Mouse (Mus musculus) E14TG2a.4 (cell line): ENCODE data around the gene Etl4.
A peak's percentile ranks its signal among the peaks of the same experiment; 100 is the strongest.
"Not testable (repeated sequence)": the region's sequence is repeated elsewhere in the genome, so short reads cannot be mapped to it uniquely, and the experiment has no call there.

Experiments
- H3K27me3 ChIP-seq: 2 replicates; pipeline ENCODE4 v1.6.1; 2014; ENCODE audit warnings: low read length, control low read depth; ENCODE audit not compliant: insufficient read depth
- H3K36me3 ChIP-seq: 2 replicates; pipeline ENCODE4 v1.6.1; 2014; ENCODE audit warnings: low read length, control low read depth; ENCODE audit not compliant: insufficient read depth
- H3K4me1 ChIP-seq: replicated peaks from 2 replicates; pipeline ENCODE4 v1.6.1; 2014; ENCODE audit warnings: low read depth, low read length, control low read depth
- H3K4me3 ChIP-seq: replicated peaks from 2 replicates; pipeline ENCODE4 v1.5.1; 2014; ENCODE audit warnings: mild to moderate bottlenecking, low read length
- H3K9me3 ChIP-seq: 2 replicates; pipeline ENCODE4 v1.6.1; 2014; ENCODE audit warnings: low read length, control low read depth
- CTCF ChIP-seq: conservative IDR thresholded peaks from 2 replicates; pipeline ENCODE4 v1.5.1; 2014; ENCODE audit warnings: low read length
- NANOG ChIP-seq: IDR thresholded peaks from 2 replicates; pipeline ENCODE4 v1.6.1; 2014; ENCODE audit warnings: borderline replicate concordance, low read length, mixed read lengths
- POU5F1 ChIP-seq: IDR thresholded peaks from 2 replicates; pipeline ENCODE4 v1.6.1; 2014; ENCODE audit warnings: low read length, borderline replicate concordance

Etl4 gene

DNA sequence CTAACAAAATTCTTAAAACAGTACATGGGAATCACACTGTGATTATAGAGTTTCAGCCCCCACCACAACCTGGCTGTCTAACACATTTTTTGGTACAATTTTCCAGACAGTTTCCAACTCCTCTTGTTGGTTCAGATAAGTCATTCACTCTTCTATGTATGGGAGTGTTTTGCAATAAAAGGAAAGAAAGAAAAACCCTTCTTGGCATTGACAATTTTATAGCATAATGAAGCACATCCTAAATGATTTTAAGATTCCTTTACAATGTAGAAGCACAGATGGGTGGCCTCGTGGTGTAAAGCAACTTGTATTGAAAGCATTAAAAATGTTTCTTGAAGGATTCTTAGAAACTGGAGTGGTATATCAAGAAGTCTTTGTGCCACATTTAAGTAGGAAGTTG is 415.4 kb downstream of the Etl4 start:
- Histone ChIP-seq H3K4me1 (no peaks in the 10 kb centered on the region), H3K27me3 (no peaks in the 10 kb centered on the region), H3K36me3 (no peaks in the 10 kb centered on the region), H3K4me3 (no peak overlapping the region), H3K9me3 (no peaks in the 10 kb centered on the region)
- TF ChIP-seq POU5F1 = no peak
- no peak for TF ChIP-seq NANOG
- TF ChIP-seq CTCF = no peak

DNA sequence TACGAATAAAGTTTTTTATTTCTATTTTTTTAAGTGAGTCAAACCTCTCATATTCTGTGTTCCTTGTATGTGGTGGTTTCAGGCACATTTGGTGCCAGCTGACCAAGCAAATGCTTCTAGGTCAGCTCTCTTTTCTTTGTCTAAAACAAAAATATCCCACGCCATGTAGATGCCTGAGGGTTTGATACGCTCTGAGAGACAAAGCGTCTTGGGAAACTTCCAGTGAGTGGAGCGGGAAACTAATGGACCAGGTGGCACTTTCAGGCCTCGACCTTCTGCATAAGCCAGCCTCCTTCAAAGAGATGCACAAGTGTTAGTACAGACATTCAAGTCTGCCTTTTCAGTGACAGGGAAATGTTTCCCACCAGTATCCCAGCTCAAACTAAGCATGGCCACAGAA is 426.6 kb downstream of the Etl4 start:
- no peak for TF ChIP-seq POU5F1
- no peak for TF ChIP-seq NANOG
- no peak for TF ChIP-seq CTCF
- no peaks in the 10 kb centered on the region for H3K9me3 ChIP-seq
- H3K27me3 ChIP-seq = no peaks in the 10 kb centered on the region
- H3K36me3 ChIP-seq = no peaks in the 10 kb centered on the region
- H3K4me1 ChIP-seq = peaks cover 11% of the 10 kb centered on the region
- H3K4me3 ChIP-seq = no peak overlapping the region

DNA sequence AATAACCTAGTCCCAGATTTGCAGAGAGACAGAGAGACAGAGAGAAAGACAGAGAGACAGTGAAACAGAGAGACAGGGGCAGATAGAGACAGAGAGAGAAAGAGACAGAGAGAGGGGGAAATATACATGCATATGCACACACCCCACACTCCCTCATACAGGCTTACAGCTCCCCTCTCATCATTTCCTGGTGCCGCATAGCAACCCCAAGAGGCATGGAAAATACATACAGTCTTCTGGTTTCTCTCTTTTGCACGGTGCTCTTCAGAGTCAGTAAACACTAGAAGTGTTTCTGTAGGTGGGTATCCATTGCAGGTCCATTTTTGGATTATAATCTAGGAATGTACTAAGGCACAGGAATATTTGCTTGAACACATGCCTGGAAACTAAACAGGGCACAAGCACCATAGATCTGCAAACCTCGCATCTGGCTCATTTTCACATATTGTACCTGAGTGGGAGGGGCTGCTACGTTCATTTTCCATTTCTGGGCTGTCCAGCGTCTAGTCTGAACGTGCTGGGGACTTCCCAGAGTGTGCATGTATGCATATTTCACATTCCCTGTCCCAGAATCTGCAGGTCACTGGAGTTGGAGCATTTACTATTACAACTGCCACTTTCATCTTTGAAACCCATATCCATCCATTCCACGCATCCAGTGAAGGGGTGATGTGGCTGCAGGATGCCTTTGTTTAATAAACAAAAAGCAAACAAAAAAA is 429.6 kb downstream of the Etl4 start:
- Histone ChIP-seq H3K27me3 (no peaks in the 10 kb centered on the region), H3K9me3 (no peaks in the 10 kb centered on the region), H3K4me3 (no peak overlapping the region), H3K36me3 (no peaks in the 10 kb centered on the region), H3K4me1 (peaks cover 11% of the 10 kb centered on the region)
- no peak for TF ChIP-seq CTCF
- no peak for TF ChIP-seq POU5F1
- TF ChIP-seq NANOG = no peak

DNA sequence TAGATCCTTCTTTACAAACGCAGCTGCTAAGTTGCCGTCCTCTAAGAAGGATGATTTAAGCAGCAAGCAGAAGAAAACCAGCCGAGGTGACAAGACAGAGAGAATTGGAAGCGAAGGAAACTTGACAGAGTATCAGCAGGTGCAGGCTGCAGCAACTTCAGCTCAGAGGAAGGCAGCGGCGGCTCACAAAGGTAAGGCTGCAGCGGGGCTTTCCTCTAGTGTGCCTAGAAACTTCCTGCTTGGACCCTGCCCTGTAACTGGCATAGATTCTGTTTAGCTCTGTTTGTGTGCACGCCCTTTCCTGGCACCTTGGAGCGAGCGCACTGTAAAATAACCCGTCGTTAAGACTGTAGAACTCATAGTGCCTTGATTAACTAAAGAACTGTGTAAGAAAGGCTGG is 430.3 kb downstream of the Etl4 start:
- Histone ChIP-seq H3K36me3 (no peaks in the 10 kb centered on the region), H3K9me3 (no peaks in the 10 kb centered on the region), H3K4me3 (peak overlapping the region; percentile 44; the same call in 1 of the 2 replicates), H3K27me3 (no peaks in the 10 kb centered on the region), H3K4me1 (peaks cover 11% of the 10 kb centered on the region)
- TF ChIP-seq CTCF (no peak), POU5F1 (no peak), NANOG (no peak)

DNA sequence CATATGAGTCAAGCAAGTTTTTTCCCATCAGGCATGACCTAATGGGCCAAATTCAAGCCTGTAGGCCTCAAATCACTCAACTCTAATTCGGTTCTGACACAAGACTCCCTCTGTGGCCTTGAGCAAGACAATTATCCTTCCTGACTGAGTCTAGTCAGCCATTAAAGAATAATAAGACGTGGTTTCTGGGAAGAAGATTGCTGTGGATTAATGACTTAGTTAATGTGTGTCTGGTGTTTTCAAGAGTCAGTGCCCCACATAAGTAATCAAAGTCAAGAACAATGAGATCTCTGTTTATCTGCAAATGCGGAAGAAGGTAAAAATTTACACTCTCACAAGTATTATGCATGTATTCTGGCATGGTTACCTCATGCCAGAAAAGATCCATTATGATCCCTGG is 437.3 kb downstream of the Etl4 start:
- Histone ChIP-seq H3K36me3 (no peaks in the 10 kb centered on the region), H3K9me3 (no peaks in the 10 kb centered on the region), H3K4me1 (no peaks in the 10 kb centered on the region), H3K27me3 (no peaks in the 10 kb centered on the region), H3K4me3 (no peak overlapping the region)
- TF ChIP-seq POU5F1 = no peak

DNA sequence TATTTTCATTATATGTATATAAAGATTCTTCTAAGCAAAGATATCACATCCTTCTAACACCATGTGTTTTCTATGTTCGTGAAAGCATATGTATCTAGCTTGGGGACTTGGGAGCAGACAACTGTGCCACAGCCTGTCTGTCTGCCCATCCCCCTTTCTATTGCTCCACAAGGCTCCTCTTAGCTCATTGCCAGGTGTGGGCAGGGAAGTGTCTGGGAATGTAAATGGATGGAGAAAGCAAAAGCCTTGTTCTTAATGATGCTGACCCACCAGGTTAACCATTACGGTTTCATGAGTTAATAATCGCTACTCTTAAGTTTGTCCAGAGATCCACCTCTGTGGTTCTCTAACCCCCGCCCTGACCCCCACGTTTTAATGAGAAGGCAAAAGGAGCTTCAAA is 439.7 kb downstream of the Etl4 start:
- Histone ChIP-seq H3K4me3 (no peak overlapping the region), H3K36me3 (no peaks in the 10 kb centered on the region), H3K9me3 (no peaks in the 10 kb centered on the region), H3K27me3 (no peaks in the 10 kb centered on the region), H3K4me1 (no peaks in the 10 kb centered on the region)
- TF ChIP-seq NANOG (no peak), POU5F1 (no peak), CTCF (no peak)

DNA sequence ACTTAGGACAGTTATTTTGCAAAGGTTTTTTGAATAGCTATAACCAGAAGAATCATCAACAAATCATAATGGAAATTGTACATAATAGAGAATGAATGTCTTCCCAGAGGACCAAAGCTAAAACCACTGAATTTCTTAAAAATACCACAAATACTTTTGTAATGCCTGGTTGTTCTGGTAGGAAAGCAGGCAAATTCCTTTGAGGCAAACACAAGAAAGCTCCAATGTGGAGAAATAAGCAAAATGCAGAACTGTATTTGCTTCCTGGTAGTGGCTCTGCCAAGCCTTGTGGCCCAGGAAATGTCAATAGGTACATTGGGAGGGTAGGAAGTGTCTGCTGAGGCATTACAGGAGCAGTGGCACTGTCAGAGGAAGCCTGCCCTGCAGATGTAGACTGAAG is 443.2 kb downstream of the Etl4 start:
- TF ChIP-seq CTCF = no peak
- TF ChIP-seq POU5F1 = no peak
- TF ChIP-seq NANOG = no peak
- H3K27me3 ChIP-seq = no peaks in the 10 kb centered on the region
- no peaks in the 10 kb centered on the region for H3K4me1 ChIP-seq
- no peaks in the 10 kb centered on the region for H3K9me3 ChIP-seq
- H3K4me3 ChIP-seq = no peak overlapping the region
- H3K36me3 ChIP-seq = no peaks in the 10 kb centered on the region

DNA sequence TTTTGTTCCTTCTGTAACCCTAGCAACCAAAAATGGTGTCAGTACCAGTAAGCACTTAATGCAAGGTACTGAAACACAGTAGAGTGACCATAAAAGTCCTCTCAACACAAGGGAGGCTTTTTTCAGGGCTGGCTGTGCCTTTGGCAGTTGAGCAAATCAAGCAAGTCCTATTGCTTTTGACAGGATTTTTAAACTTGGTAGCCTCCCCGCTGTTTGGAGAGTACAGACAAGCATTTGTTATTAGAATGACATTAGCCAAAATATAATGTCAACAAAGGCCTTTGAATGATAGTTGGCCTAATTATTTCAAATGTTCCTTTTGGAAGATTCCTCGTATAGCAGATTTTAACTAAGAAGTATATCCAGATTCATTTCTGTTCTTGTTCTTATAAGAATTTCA is 467.4 kb downstream of the Etl4 start:
- TF ChIP-seq NANOG (no peak), POU5F1 (no peak), CTCF (no peak)
- Histone ChIP-seq H3K4me1 (no peaks in the 10 kb centered on the region), H3K4me3 (no peak overlapping the region), H3K36me3 (no peaks in the 10 kb centered on the region), H3K27me3 (no peaks in the 10 kb centered on the region), H3K9me3 (peaks cover 11% of the 10 kb centered on the region)

DNA sequence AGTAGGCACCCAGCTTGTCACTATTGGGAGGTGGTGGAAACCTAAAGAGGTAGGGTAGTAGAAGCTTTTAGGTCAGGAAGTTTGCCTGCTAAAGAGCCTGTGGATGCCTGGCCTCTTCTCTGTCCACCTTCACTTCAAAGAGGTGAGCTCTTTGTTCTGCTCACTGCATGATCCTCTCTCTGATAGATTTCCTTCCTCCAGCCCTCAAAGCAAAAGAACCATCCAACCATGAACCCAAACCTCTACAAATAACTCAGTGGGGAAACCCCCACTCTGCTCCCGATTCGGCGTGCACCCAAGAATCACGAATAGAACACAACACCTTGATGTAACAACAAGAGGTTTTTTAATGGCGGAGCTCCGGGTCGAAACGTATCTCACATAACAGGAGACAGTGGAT is 471.3 kb downstream of the Etl4 start:
- H3K4me3 ChIP-seq, H3K36me3 ChIP-seq, H3K4me1 ChIP-seq, H3K27me3 ChIP-seq: not testable (repeated sequence)
- H3K9me3 ChIP-seq = peaks cover 14% of the 10 kb centered on the region
